Mouse (Mus musculus): Measurements from ENCODE around the gene Vmn1r113. TPM values are rescaled to one million over a fixed set of nuclear protein-coding genes. Genes with fewer than 3 reads are reported as not detected.
"Not testable (repeated sequence)": the region's sequence is repeated elsewhere in the genome, so short reads cannot be mapped to it uniquely, and the experiment has no call there.

Vmn1r113 gene
- not detected in 2 replicates for polyA plus RNA-seq (2016; fragmentation: Nextera tagmentation; extraction: Ambion mirVana)

GRCm38 (mm10) chr7:20786985-20787384, at the start of gene Vmn1r113:
Gene Vmn1r113 (plus strand): TSS chr7:20787285.
- not testable (repeated sequence) for ATAC-seq (ENCODE audit: low FRiP score, low read depth); H3K9me3 ChIP-seq; H3K27ac ChIP-seq (replicated peaks); H3K27me3 ChIP-seq; H3K4me1 ChIP-seq; H3K4me3 ChIP-seq; H3K4me2 ChIP-seq (replicated peaks); H3K9ac ChIP-seq (replicated peaks); H3K36me3 ChIP-seq
- 57% methylated on average over 2 of the region's 2 CpGs for WGBS

- not testable (repeated sequence) for H3K4me2 ChIP-seq (replicated peaks); H3K9me3 ChIP-seq; H3K27ac ChIP-seq (replicated peaks); H3K36me3 ChIP-seq; H3K27me3 ChIP-seq; H3K9ac ChIP-seq (replicated peaks); H3K4me1 ChIP-seq; ATAC-seq (ENCODE audit: low FRiP score, low read depth); H3K4me3 ChIP-seq
- no CpG with 5 or more reads among the region's 3 CpGs for WGBS
Observed at GRCm38 (mm10) chr7:20770885-20771284, 16.2 kb upstream of the Vmn1r113 start, which contains the start of gene Vmn1r112. Gene Vmn1r112 (plus strand): TSS chr7:20771185.

DNA sequence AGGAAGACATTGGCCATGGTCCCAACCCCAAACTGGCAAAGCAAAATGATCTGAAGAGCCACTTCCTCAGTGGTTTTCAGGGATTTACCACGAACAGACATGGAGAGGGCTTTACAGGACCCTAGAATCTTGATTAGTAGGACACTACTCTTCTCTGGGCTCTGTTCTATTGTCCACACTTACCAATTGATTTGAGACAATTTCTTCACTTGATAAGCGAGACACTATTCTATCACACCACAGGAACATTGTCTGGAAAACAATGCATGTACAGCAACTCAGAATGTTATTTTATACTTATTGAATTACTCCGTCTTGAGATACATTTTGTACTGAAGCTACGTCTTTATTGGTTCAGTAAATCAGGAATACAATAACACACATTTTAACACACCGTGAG, 25.0 kb downstream of the Vmn1r113 start, which contains the start of gene Vmn1r114:
Gene Vmn1r114 (minus strand): TSS at position 101 of the 400 bp plus-strand sequence.
- H3K27ac ChIP-seq (replicated peaks); H3K27me3 ChIP-seq; ATAC-seq (ENCODE audit: low FRiP score, low read depth); H3K9ac ChIP-seq (replicated peaks); H3K36me3 ChIP-seq; H3K4me1 ChIP-seq; H3K4me2 ChIP-seq (replicated peaks); H3K4me3 ChIP-seq; H3K9me3 ChIP-seq: not testable (repeated sequence)
- WGBS = no CpG with 5 or more reads among the region's 5 CpGs

Other genes starting within 250 kb of the Vmn1r113 start
- not detected in 2 replicates for gene Gm5726, start 241.5 kb upstream of the Vmn1r113 start, polyA plus RNA-seq (2016; fragmentation: Nextera tagmentation; extraction: Ambion mirVana)
- gene Gm4141, start 211.0 kb upstream of the Vmn1r113 start, polyA plus RNA-seq (2016; fragmentation: Nextera tagmentation; extraction: Ambion mirVana) = not detected in 2 replicates
- not detected in 2 replicates for gene Gm4513, start 188.3 kb upstream of the Vmn1r113 start, polyA plus RNA-seq (2016; fragmentation: Nextera tagmentation; extraction: Ambion mirVana)
- gene Vmn1r107, start 118.4 kb upstream of the Vmn1r113 start, polyA plus RNA-seq (2016; fragmentation: Nextera tagmentation; extraction: Ambion mirVana) = not detected in 2 replicates
- not detected in 2 replicates for gene Vmn1r111, start 84.1 kb upstream of the Vmn1r113 start, polyA plus RNA-seq (2016; fragmentation: Nextera tagmentation; extraction: Ambion mirVana)
- not detected in 2 replicates for gene Gm10668, start 56.7 kb upstream of the Vmn1r113 start, polyA plus RNA-seq (2016; fragmentation: Nextera tagmentation; extraction: Ambion mirVana)
- not detected in 2 replicates for gene Vmn1r112, start 16.1 kb upstream of the Vmn1r113 start, polyA plus RNA-seq (2016; fragmentation: Nextera tagmentation; extraction: Ambion mirVana)
- gene Vmn1r114, start 24.9 kb downstream of the Vmn1r113 start, polyA plus RNA-seq (2016; fragmentation: Nextera tagmentation; extraction: Ambion mirVana) = not detected in 2 replicates
- not detected in 2 replicates for gene Vmn1r115, start 57.7 kb downstream of the Vmn1r113 start, polyA plus RNA-seq (2016; fragmentation: Nextera tagmentation; extraction: Ambion mirVana)
- gene Vmn1r116, start 85.0 kb downstream of the Vmn1r113 start, polyA plus RNA-seq (2016; fragmentation: Nextera tagmentation; extraction: Ambion mirVana) = not detected in 2 replicates
- not detected in 2 replicates for gene Vmn1r117, start 96.8 kb downstream of the Vmn1r113 start, polyA plus RNA-seq (2016; fragmentation: Nextera tagmentation; extraction: Ambion mirVana)
- gene Vmn1r118, start 125.1 kb downstream of the Vmn1r113 start, polyA plus RNA-seq (2016; fragmentation: Nextera tagmentation; extraction: Ambion mirVana) = not detected in 2 replicates
- gene Vmn1r119, start 225.2 kb downstream of the Vmn1r113 start, polyA plus RNA-seq (2016; fragmentation: Nextera tagmentation; extraction: Ambion mirVana) = not detected in 2 replicates

Measured in midbrain, embryonic 12.5 days (tissue).